Mouse (Mus musculus) cerebellum, adult 8-10 months (tissue): ENCODE measurements around the gene Cxcr4.

Experiments
- DNase-seq: peaks from one replicate; pipeline ENCODE4 v3.0.0; 2022

The Cxcr4 gene

DNA sequence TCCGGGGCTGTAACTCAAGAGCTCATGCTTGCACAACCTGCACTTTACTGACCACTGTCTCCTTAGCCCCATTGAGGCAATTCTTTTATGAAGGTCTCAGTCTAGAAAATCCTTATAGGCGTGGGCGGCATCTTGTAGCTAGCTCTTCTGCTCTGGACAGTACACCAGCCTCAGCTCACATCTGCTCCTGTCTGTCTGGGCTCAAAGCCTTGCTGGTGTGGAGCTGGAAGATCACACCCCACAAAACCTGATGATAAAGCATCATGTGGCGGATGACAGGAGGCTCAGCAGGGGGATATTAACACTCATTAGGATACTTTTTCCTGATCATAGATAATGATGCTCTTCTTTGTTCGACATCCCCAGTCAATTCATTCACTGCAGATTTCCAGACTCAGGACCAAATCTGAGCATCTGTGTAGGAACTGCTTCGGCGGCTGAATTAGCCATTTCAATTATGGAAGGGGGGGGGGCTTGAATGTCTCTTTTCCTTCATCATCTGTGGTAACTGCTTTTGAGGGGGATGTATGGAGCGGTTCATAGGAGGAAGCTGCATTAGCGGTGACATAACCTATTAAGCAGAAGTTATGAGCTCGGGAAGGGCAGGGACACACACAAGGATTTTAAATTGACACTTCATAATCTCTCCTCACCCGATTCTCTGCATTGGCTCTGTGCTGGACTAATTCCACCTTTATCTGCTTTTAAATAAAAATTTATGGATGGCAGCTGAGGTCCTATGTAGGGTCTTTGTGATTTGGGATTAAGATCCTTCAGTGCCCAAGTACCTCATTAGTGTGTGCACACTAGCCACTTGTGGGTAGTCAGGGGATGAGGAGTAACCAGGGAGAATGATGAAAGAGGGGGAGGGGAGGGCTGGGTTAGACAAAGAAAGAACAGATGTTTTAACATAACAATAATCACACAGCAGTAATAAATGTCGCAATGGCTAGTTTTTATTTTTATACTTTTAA, 24.6 kb downstream of the Cxcr4 start:
- DNase-seq, result no peak

DNA sequence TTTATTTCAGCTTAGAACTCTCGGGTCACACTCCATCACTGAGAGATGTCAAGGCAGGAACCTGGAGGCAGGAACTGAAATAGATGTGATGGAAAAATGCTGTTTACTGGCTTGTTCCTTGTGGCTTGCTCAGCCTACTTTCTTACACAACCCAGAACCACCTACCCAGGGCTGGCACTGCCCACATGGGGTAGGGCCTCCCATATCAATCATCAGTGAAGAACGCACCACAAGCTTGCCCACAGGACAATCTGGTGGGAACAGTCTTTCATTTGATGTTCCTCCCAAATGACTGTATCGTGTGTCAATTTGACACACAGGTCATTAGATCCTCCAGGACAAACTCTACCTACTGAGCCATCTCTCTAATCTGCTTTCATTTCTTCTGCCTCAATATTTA, 28.2 kb downstream of the Cxcr4 start:
- DNase-seq, result no peak

DNA sequence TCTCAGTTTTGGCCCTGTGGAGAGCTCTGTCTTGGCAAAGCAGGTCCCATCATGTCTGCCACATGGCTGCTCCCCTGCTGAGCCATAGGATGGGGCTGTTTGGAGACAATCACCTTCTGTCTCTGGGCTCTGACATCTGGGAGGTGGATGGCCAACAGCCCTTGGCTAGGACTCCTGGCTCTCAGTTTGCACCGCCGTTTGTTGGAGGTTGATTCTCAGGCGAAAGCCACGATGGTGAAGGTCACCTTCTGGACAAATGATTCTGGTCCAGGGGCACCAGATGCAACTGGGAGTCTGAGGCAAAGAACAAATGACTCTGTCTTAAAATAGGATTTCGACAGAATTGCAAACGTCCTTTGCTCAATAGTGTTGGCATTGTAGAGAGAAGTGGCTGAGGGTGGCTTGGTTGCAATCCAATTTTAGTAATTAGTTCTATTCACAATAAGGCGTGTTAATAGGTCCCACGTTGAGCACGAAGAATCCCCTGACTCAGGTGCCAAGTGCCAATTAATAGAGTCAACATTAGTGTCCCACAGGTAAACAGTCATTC, 30.7 kb downstream of the Cxcr4 start:
- peak; percentile 1 for DNase-seq

DNA sequence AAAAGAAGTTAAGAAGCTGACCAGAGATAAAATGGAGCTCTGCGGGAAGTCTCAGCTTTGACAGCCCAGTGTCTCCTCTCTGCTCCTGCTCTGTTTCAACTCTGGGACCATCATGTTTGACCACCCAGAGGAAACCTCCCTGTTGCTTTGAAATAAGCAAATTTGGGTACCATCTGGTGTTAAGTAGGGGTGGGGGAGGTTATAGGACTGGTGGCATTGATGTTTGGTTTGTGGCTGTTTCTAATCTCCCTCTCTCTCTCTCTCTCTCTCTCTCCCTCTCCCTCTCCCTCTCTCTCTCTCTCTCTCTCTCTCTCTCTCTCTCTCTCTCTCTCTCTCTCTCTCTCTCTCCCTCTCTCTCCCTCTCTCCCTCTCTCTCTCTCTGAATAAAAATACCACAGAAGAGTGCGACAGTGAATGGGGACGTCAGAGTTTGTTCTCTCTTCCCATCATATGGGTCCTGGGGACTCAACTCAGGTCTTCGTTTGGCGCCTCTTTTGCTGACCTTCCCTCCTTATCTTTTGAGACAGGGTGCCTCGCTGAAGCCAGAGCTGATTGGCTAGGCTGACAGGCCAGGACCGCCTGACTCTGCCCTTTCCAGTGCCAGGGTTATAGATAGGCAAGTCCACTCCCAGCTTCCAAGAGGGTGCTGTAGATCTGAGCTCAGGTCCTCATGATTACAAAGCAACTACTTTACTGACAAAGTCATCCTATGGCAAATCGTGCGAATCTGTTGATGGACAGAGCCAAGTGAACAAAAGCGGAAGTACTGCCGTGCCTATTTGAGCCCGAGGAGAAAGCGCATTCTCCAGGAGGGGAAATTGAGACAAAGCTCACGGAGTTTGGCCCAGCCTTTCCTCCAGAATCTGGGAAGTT, 31.4 kb downstream of the Cxcr4 start:
- no peak for DNase-seq

DNA sequence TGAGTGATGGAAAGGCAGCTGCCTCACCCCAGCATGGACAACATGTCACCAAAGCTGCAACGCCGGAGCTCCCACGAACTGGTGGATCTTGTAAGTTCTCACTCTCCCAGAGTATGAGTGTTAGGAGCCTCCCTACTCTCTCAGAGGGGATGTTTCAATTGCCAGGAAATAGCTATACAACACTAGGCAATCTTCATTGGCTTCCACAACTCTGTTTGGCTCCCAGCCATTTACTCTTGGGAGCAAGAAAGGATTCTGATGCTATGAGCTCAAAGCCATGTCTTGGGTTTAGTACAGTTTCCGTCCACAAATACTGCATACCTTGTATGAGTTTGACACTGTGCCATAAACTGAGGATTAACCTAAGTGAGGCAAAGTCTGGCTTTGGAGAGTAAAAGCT, 34.1 kb downstream of the Cxcr4 start:
- no peak for DNase-seq

DNA sequence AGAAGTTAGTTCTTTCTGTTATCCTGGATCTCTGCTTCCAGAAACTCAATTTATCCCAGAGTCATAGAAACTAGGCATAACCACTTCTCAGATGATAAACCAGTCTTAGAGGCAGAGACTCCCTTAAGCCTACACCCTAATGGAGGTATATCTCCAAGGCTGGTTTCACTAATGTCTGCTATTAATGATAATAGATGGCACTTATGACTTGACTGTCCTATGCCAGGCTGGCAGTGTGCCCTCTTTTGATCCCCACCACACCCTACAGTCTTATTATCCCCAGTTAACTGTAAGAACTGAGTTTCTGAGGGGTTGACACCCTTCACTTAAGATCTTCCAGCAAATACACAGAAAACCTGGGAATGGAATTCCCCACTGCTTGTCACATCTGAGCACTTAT, 39.5 kb downstream of the Cxcr4 start:
- no peak for DNase-seq

DNA sequence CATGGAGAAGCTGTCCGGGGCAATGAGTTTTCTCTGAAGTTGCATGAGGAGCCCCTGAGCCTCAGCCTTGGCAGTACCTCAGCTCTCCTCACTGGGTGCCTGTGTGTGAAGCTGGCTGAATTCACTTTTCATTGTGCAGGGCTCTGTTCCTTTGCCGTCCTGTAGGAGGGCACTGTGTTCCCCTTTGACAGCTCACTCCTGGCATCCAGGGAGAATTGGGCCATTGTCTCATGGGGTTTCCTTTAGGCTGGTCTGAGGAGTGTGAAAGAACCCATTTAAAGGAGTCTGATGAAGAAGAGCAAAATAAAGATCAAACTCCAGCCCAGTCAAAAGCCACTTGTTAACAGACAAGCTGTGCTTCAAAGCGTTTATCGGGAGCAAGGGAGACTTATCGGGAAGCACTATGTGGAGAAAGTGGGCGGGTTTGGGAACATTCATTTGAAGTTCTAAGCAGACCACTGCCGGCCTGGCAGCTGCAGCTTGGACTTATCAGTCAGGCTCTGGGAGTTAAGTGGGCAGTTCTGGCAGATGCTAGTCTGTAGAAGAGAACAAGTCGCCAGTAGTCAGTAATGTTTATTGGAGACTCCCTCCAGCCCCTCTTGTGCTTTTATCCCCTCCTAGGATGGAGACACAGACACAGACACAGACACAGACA, 40.2 kb downstream of the Cxcr4 start:
- no peak for DNase-seq

DNA sequence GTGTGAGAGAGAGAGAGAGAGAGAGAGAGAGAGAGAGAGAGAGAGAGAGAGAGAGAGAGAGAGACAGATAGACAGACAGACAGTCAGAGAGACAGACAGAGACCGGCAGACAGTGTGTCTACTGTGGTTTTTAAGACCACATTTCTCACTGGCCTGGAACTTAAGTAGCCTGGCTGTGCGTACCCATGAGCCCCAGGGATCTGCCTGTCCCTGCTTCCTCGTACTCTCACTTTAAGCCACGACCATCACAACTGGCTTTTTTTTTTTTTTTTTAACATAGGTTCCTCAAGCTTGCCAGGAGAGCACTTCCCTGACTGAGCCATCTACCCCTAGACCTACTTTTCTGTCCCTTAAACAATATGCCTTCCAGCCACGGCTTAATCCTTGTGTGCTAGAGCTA, 42.7 kb downstream of the Cxcr4 start:
- no peak for DNase-seq

DNA sequence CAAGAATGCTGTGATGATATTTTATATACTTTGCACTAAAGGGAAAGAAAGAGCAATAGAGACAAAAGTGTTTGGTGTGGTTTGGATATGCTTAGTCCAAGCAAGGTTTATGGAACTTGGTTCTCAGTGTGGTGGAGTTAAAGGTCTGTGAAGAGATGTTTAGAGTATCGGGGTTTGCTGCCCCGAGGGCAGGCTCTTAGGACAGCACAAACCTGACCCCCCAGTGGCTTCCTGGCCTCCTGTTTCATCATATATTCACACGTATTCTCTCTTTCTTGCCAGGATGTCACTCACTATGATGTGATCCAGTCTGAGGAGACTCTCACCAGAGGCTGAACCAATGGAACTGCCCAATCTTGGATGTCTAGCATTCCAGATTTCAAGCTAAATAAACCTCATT, 43.1 kb downstream of the Cxcr4 start:
- no peak for DNase-seq

DNA sequence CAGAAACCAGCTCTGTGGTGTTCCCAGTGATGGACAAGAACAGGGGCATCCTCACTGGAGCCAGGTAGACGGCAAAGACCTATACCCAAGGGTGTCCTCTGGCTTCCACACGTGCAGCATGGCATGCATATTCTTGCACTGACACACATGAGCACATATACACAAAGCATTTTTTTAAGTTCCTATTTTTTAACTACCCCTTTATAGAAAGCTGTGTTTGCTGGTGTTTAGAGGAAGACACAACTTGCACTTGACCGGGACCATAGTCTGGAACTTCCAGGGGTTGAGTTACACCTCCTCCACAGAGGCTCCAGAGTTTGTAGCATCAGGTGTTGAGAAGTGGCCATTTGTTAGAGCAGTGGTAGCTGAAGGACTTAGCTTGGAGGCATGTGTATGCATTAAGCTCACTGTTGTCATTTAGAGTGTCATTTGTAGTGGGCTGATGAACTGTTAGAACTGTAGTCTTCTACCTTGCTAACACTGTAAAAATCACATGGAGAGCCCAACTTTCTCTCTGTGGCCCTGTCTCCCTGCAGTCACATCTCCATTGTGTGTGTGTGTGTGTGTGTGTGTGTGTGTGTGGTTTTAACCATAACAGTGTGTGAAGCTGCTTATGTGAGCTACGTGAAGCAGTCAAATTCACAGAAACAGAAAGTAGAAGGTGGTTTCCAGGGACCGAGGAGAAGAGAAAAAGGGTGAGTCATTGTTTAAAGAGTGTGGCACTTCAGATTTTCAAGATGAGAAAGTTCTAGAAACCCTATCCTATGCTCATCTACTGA, 43.7 kb downstream of the Cxcr4 start:
- no peak for DNase-seq

DNA sequence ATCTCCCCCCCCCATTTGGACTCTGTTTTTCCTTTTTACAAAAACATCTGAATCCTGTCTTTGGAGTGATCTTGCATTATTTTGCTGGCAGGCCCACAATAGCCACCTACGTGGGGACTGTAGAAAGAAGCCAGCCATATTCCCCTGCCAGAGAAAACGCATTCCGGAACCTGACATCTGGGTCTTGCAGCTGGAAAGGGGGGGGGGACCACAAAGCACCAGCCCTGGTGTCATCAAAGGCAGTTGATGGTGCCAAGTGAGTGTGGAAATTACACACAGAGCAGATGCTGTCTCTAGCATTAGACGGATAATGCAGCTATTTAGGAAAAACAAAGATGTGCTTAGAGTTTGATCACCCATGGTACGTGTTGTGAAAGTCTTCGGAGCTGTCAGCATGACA, 46.4 kb downstream of the Cxcr4 start:
- no peak for DNase-seq

DNA sequence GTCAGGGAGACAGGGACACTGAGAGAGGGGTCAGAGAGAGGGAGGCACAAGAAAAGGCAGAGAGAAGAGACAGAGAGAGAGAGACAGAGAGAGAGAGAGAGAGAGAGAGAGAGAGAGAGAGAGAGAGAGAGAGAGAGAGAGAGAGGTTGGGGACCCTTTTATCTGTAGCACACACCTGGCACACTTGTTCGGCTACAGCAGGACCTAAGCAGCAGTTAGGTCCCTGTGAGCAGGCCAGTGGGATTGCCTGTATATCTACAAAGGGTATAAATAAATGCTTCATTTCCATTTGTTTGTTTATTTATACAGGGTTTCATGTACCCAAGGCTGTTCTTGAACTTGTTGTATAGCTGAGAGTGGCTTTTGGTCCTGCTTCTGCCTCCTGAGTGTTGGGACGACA, 49.0 kb downstream of the Cxcr4 start:
- DNase-seq, result no peak

DNA sequence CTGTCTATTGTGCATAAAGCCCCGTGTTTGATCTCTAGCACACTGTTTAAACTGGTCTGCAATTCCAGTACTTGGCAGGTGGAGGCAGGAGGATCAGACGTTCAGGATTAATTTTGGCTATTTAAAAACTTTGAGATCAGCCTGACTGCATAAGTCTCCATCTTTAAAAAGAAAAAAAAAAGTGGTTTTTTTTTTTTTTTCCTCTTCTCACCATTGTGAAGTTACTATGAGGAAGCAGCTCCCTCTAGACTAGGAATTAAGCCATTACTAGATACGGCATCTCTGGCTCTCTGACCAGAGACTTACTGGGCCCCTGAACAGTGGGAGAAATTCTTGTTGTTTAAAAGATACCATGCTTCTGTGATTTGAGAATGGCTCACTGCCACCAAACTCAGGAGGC, 49.5 kb downstream of the Cxcr4 start:
- no peak for DNase-seq

DNA sequence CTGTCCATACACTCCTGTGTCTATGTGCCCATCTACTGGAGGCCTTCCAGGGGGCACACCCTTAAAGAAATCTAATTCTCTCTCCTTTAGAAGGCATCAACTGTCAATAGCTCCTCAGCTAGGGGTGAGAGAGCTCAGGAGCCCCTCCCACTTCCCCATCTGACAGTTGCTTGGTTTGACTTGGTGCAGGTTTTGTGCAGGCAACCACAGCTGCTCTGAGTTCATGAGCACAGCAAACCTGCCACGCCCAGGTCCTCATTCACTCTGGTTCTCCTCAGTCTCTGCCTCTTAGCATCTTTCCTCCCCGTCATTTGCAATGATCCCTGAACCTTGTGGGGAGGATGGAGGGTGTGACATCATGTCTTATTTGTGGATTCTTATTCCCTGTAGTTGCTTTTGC, 51.9 kb downstream of the Cxcr4 start:
- DNase-seq, result no peak

DNA sequence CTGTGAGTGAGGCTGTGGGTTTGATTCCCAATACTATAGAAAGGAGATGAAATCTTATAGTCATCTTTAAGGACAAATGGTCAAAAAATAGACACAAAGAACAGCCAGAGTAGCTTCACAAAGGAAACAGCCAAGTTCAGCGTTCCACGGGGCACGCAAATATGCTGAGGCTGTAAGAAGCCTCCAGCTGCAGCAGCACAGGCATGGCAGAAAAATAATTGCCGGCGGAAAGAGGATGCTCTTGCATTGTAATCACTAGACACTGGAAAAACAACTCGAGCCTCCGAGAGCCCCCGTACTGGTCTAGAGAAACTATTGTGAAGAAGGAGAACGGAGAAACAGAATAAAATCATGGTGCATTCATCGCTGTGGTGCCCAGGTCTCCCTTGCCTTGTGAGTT, 52.5 kb downstream of the Cxcr4 start:
- DNase-seq, result no peak
